Mouse (Mus musculus): ENCODE results near the gene Mad2l2.

The Mad2l2 gene

GRCm38 (mm10) chr4:148130133-148130532 is at the start of gene Mad2l2:
Gene Mad2l2, plus strand, starts transcription at chr4:148130384.
- WGBS, result 11% methylated on average over 18 of the region's 18 CpGs

- 80% methylated on average over 1 of the region's 1 CpGs for WGBS
These were observed 49.6 kb upstream of the Mad2l2 start for GRCm38 (mm10) chr4:148080597-148080973.

DNA sequence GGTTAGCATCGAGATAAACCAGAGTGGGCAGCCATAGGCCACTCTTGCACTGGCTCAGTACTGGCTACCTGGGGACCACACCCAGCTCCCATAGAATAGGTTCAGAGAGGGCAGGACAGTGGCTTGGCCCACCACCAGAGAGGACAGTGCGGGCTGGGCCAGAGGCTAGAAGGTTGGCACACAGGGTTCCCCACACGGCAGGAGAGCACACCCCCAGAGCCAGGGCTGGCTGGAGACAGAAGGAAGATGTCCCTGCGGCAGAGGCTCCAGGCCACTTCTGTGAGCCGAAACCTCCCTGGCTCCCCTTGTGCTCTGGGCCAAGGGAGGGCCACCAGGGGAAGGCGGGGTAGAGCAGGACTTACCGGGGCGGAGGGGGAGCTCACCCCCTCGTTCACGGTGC is 49.0 kb upstream of the Mad2l2 start:
- WGBS, result 94% methylated on average over 10 of the region's 10 CpGs

- WGBS, result 66% methylated on average over 12 of the region's 12 CpGs
These were observed 47.7 kb upstream of the Mad2l2 start for GRCm38 (mm10) chr4:148082257-148083044.

DNA sequence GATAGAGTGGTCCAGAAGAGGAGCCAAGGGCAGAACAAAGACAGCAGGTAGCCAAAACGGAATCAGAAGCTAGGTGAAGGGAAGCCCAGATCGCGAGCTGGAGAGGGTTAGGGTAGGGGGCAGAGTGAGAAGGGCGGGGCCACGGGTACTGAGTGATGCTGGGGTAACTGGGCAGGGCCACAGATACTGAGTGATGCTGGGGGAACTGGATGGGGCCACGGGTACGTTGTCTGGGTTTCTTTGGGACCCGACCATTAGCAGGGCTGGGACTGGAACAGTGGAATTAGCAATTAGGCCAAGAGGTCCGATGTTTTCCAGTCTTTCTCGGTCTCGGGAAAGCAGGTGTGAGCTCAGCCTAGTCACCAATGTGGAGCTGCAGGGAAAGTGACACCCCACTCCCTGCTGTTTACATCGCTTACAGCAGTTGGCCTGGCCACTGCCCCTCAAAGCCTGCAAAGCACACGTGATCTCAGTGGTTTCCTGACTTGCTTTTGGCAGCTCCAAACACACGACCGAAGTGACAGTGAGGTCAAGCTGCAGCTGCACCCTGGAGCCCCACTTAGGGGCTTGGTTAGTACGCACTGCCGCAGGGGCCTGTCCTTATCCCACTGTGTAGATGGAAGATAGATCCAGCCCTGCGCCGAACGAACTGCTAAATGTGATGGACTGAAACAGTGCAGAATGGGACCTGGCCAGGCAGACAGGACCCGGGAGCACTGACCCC is 46.8 kb upstream of the Mad2l2 start:
- WGBS, result 74% methylated on average over 21 of the region's 21 CpGs

DNA sequence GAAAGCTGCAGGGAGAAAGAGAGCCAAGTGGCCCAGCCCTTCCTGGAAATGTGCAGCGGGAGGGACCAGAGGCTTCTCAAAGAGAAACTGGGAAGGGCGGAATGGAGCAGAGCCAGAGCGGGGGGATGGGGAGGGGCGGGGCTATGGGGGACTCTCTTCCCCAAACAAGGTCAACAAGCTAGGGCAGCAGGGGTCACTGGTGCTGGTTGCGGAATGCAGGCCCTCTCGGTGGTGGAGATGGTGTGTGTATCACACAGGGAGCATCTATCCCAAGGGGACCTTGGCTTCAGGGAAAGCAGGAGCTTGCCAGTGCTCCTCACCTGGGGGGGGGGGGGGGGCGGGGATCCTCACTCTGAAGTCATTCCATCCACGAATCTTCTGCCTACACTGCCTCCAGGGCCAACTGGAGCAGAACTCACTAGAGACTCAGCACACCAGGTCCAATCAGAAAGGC is 45.9 kb upstream of the Mad2l2 start:
- 46% methylated on average over 8 of the region's 8 CpGs for WGBS

DNA sequence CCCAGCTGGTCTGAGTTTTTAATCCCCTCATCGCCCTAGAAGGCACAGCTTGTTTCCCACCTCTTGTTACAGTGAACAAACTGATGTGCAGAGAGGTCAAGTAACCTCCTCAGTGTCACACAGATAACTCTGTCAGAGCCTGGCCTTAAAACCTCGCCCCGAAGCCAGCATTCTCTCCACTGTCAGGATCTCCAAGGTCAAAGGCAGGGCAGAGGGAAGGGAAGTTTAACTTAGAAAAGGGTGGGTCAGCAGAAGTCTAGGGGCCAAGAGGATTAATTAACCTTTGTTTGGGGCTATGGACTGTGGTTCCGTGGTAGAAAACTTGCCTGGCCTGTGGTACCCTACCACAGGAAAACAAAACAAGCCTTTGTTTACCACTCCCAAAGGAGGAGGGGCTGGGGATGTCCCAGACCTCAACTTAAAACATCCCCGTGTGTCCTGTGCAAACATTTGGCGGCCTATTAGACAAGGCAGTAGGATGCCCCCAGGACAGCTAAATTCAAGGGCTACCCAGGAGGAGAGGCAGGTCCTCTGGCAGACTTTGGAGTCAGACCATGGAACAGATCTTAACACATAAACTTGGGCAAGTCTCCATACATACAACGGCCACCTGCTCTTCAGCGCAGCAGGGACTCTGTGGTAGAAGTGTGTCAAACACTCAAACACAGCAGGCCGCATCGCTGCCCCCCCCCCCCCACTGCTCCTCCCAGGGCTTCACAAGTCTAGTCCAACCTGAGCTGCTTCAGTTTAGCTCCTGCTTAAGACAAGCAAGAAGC is 44.9 kb upstream of the Mad2l2 start:
- 72% methylated on average over 10 of the region's 10 CpGs for WGBS

DNA sequence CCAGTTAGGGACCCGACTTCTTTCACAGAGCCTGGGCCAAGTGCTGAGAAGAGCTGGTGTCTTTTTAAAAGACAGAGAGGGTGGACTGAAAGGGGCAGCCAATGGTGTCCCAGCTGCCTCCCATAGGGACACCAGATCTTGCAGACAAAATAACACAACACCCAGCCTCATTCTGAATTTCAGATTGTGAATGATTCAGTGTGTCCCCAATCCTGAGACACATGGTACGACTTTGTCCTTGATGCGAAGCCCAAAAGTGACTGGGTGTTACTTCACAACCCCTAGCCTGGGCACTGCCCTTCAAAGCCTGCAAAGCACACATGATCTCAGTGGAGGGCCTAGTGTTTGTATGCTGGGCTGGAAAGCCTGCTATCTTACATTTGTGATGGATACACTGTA is 44.3 kb upstream of the Mad2l2 start:
- WGBS, result 72% methylated on average over 3 of the region's 3 CpGs

DNA sequence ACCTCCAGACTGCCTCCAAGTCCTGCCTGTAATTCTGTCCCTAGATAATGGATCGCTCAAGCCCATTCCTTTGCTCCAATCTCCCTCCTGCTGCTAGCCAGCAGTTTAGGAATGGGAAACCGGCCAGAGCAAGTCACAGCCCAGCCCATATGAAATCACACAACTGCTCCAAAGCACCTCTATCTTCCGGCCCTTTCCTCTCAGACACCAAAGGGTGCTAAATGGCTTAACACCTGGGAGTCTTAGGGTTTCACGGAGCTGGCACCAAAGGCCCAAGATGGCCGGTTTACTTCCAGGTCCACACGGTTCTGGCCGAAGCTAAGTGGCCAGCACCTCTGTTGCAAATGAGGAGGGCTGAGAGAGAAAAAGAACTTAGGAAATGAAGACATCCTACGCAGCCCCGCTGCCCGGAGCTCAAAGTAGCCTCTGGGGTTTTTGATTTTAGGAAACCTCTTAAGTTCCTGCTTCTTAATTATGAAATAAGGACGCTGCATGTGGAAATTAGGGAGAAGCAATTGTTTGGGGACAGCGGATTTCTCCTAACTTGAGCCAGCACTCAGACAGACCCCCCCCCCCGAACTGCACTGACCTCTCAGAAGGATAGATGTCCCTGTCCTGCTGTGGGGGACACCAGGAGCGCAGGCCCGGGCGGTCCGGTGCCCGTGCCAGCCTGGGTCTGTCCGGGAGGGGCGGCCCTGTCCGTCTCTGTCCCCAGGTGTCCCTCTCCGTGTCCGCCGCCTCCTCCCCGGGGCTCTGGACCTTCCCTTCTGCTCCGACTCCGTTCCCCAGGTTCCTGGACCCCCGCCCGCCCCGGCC is 42.9 kb upstream of the Mad2l2 start:
- WGBS, result 25% methylated on average over 30 of the region's 30 CpGs

GRCm38 (mm10) chr4:148087907-148088527 is 42.2 kb upstream of the Mad2l2 start, which contains the start of gene Agtrap:
Gene Agtrap, minus strand, starts transcription at chr4:148088031.
- 3% methylated on average over 34 of the region's 34 CpGs for WGBS

GRCm38 (mm10) chr4:148089166-148089565 is 41.0 kb upstream of the Mad2l2 start:
- 79% methylated on average over 4 of the region's 4 CpGs for whole genome bisulfite sequencing

DNA sequence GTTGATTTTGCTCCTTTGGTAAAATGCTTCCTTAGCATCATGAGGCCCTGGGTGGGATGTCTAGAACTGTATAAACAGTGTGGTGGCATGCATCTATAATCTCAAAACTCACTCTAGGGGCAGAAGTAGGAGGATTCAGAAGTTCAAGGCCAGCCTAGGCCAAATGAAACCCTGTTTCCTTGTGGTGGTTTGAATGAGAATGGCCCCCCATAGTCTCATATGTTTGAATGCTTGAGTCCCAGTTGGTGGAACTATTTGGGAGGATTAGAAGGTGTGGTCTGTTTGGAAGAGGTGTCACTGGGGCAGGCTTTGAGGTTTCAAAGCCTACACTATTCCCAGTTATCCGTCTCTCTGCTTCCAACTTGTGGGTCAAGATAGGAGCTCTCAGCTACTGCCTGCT is 39.0 kb upstream of the Mad2l2 start:
- 95% methylated on average over 1 of the region's 1 CpGs for WGBS

DNA sequence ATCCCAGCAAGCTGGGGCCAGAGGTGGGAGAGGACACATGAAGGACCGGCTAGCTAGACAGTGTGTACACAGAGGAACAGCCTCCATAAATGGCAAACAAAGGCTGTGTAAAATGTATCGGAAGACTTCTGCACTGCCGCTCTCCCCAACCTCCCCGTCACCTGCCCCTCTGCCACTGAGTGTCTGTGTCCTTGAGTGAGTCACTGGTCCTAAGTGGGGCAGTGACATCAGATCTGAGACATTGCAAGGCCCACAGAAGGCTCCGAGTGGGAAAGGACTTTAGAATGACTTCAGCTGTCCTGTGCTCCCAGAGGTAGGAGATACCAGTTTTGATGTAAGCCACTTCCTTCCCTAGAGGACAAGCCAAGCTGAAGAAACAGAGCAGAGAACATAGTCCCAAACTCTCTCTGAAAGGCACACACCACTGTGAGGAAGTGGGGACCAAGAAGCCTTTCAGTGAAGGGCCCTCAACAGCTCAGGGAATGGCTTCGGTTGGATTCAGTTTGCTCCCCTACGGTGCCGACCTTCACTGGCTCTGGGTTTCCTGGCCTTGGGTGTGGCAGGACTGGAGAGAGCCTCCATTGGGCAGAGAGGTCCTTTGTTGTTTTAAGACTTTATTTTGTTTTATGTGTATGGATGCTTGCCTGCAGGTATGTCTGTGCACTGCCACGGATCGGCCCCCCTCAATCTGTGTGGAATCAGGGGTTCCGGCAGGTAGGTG is 37.5 kb upstream of the Mad2l2 start:
- 87% methylated on average over 11 of the region's 11 CpGs for WGBS

DNA sequence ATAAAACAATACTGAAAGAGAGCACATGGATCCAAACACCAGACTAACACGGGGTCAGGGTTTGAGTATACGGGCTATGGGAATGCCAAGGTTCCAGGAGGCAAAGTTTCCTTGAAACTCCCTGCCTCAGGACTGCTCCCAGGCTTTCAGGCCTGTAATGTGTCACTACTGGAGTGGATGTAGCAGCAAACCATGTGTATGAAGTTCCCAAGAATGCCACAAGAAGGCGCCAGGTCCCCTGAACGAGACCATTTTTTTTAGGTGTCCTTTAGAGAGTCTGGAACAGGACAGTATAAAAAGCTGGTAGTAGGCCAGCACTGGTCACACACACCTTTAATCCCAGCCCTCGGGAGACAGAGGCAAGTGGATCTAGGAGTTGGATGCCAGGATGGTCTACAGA is 36.0 kb upstream of the Mad2l2 start:
- 83% methylated on average over 5 of the region's 5 CpGs for WGBS

DNA sequence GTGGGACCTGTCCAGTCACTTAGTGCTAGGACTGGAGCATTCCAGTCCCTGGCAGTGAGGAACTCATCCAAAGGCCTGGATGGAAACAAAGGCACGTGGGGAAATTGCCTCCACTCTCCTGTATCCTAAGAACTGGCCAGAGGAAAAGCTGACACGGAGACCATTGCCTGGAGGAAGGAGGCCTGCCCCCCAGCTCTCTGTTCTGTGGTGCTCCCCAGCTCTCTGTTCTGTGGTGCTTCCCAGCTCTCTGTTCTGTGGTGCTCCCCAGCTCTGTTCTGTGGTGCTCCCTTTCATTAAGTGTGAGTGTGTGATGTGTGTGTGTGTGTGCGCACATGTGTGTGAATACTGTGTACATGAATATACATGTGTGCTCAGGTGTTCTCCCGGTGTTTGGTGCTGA is 35.1 kb upstream of the Mad2l2 start:
- 85% methylated on average over 4 of the region's 4 CpGs for WGBS

DNA sequence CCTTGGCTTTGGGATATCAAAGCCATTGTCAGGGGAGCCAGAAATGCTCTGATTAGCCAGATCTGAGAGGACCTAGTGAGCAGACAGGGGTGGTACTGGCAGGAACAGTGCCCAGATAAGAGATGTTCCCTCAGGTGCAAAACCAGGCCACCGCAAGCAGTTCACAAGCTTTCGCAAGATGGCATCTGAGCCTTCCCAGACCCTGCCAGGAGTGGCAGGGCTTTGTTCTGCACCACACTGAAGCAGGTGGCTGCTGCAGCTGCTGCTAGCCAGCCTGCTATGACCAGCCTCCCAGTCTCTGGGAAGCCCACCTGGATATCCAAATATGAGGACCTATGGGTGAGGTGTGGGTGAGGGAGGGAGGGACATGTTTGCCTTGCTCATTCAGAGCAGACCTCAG is 32.2 kb upstream of the Mad2l2 start:
- 98% methylated on average over 2 of the region's 2 CpGs for WGBS

DNA sequence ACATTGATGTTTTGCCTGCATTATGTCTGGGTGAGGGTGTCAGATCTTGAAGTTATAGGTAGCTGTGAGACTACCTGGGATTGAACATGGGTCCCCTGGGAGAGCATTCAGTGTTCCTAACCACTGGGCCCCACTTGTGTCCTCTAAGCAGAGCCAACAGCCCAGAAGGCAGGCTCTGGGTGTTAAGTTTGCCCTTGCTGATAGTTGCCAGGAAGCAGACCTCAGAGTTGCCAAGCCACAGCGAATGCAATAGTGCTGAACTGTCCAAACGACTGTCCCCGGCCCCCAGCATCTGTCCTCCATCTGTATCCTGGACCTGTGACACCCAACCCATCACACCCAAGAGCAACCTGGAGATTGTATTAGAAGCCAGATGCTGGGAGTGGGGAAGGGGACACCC is 31.5 kb upstream of the Mad2l2 start:
- 94% methylated on average over 3 of the region's 3 CpGs for WGBS

DNA sequence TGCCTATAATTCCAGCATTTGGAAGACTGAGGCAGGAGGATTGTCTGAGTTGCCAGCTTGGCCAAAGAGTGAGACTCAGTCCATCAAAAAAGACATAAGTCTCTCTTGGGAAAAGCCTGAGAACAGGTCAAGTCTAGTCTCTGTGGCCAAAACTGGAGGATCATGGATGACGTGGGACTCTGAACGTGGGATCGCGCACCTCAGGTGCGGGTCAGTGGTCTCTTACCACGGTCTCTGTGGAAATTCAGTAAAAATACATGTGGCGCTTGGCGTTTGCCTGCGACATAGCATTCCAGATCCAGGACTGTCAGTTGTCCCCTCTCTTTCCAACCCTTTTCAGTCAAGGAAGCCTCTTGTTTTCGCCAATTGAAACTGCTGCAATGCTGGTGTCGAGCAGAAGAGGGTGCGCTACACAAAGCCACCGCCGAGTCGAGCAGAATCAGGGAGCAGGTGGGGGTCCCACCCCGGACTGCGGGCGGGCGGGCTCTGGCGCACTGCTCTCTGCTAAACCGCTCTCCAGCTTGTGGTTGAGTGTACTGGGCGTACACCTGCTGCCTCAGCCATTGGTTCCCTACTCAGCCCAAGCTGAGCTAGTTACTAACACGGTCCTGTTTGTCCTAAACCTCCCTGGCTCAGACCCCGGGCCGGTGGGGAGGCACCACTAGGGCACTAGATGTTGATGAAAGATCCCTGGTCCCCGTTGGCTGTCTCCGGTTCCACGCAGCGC is 28.2 kb upstream of the Mad2l2 start:
- WGBS, result 17% methylated on average over 29 of the region's 29 CpGs

DNA sequence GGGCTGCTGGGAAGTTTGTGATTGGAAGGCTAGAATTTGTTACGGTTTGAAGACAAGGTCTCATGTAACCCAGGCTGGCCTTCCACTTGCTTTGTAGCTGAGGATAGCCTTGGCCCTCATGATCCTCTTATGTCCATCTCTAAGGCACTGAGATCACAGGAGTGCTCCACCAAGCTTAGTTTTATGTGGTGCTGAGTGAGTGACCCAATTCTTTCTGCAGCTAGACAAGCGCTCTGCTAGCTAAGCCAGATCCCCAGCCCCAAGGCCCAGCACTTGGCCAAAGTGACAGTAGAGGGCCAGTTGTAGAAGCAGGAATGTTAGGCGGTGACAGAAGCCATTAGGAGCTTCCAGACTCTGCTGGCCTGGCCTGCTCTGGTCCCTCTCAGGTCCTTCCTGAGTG is 26.0 kb upstream of the Mad2l2 start:
- 87% methylated on average over 3 of the region's 3 CpGs for WGBS

All from cerebral cortex, adult 2 months (tissue).